Mouse (Mus musculus) right cerebral cortex, postnatal 36 days (tissue): ENCODE data around the gene Aldh8a1.

ENCODE experiments used
- DNase-seq, 2 experiments: peaks; one replicate each; pipeline ENCODE4 v3.0.0; 2022; ENCODE audit warnings: low spot score in 2 of 2, mixed read lengths in 1 of 2

Gene Aldh8a1

DNA sequence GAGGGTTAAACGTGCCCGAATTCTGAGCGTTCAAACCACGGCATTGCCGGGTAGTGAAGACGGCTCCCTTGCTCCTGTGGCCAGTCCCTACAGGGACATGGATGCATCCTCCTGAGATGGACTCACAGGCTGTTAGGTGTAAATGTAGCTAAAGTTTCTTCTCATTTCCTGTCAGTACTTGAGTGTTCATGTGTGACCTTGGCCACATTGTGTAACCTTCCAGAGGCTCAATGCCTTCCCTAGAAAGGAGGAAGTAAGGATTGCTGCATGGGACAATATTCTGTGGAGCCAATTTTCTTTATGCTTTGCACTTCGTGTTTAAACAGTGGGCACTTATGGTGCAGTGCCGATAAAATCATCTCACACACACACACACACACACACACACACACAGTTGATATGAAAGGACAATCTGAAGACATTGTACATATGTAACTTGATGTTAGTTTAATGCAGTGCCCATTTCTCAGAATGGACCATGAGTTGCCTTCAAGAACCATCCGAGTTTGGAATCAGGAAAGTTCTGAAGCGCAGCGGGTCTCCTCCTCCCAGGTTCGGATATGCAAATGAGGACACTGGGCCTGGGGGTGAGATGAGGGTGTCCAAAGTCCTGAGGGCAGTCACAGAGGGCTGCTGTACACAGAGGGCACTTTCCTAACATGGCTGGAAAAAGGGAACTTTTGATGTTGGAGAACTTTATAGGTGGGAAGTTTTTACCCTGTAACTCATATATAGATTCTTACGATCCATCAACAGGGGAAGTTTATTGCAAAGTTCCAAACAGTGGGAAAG, at the start of gene Aldh8a1:
Gene Aldh8a1 (plus strand): TSS at position 610 of the 792 bp plus-strand sequence.
- no peak for DNase-seq

GRCm38 (mm10) chr10:21327605-21328135, 49.4 kb upstream of the Aldh8a1 start:
- no peak for DNase-seq

- no peak for DNase-seq
These were observed 42.6 kb upstream of the Aldh8a1 start for GRCm38 (mm10) chr10:21334349-21335105.

GRCm38 (mm10) chr10:21335534-21335933, 41.6 kb upstream of the Aldh8a1 start:
- no peak for DNase-seq

DNA sequence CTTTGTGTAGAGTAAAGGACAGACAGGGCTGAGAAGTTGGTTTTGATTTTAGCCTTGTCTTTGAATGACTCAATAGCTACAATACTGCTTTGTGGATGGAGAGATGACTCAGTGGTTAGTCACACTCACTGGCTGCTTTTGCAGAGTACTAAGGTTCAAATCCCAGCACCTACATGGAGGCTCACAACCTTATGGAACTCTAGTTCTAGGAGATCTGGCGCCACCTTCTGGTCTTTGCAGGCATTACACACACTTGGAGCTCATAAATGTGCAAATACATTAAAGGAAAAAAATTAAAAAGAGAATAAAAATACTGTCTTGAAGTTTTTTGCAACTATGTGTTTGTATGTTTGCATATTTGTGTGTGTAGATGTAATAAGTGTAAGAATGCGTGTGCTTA, 39.9 kb upstream of the Aldh8a1 start:
- DNase-seq, result no peak

- no peak for DNase-seq
These were observed 35.4 kb upstream of the Aldh8a1 start for GRCm38 (mm10) chr10:21341706-21342105.

GRCm38 (mm10) chr10:21342331-21343005, 34.6 kb upstream of the Aldh8a1 start:
- peak in 1 of 2 experiments; percentile 30 for DNase-seq

DNA sequence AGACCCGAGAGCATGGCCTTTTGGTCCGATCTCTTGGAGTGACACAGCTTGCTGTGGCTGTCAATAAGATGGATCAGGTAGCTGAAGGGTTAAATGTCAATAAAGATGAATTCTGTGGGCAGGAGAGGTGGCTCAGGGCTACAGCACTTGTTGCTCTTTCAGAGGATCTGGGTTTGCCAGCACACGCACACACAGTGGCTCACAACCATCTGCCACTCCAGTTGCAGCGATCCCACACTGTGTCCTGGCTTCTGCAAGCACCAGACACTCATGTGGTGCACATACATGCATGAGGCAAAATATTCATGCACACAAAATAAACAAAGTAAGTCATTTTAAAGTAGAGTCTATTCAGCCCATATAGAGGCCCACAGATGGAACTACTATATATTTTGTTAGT, 29.8 kb upstream of the Aldh8a1 start:
- DNase-seq, result no peak

DNA sequence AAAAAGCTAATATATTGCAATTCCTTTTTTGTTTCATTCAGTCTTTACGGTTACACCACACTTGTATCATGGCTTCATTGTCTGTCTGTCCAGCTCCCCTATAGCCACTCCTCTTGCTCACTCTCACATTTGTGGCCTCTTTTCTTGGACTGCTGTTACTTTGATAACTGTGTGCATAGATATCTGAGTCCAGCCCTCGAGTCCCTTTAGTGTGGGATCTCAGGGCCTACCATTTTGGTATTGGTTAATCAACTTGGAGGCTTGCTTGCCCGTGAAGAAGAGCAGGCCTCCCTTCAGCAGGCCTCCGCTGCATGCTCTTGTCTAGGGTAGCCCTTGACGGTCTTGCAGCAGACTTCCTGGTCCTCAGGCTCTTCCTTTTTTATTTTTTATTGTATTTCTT, 27.6 kb upstream of the Aldh8a1 start:
- DNase-seq, result no peak

DNA sequence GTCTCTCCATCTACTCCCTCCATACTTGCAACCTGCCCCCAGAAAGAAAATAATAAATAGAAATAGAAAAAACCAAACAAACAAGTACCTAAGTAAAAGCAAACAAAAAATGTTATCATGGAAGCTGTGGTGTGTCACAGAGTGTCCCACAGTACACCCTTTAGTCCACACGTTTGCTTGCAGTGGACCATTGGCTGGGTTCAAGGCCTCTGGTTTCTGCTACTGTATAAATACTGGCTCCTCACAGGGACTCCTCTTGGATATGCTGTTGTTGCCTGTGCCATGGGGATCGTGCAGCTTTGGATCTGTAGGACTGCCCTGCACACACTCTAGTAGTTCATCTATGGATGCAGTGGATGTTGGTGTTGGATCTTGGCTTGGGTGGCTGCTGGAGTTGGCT, 27.1 kb upstream of the Aldh8a1 start:
- no peak for DNase-seq

DNA sequence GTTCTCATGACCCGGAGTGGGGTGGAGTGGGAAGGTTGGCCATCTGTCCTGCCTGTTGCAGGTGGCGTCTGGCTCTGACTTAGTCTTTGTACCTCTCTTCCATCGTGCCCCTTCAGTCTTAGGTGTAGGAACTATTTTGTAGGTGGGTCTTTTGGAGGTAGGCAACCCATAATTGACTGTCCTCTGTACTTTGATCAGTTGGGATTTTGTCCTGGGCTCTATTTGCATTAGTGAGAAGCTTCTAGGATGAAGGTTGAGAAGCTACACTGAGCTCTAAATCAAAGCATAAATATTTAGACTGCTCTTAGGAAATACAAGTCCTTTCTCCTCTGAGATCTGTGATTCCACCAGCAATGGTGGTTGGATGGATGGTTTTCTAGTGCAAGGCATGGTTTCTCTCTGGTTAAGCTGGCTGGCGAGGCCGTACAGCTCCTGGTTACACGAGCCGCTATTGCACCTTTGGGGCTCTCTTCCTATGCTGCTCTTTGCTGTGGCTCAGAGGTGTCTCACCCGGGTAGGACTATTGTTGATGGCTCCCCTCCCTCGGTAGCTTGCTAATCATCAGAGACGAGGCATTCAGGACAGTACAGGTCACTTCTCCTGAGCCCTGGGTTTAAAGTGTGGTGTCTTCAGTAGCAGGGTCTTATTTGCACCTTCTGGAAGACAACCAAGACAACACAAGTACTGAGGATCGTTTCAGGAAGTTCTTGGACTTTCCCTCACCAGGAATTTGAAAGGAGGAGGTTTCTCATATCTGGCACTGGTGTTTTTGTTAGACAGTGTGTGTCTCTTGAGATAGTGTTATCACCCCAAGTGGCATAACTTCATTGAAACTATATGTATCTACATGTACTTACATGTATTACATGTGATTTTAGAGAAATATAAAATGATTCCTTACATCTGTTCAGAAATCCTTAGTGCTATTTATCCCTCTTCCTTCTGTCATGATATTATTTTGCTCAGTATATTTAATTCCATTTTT, 26.3 kb upstream of the Aldh8a1 start:
- no peak for DNase-seq

DNA sequence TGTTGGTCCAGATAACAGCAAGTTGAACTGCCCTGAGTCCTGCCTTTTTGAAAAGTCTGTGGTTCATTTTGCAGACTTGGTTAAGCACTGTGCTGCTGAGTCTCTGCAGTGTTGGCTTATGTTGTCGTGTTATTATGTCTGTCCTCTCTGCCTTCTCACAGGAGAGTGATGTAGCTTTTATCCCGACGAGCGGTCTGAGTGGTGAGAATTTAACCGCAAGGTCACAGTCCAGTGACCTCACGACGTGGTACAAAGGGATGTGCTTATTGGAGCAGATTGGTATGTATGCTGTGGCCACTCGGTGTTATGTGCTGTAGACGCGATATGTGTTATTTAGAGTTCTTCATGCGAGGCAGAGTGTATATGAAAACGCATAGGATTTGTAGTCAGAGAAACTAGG, 25.3 kb upstream of the Aldh8a1 start:
- DNase-seq, result no peak

GRCm38 (mm10) chr10:21353890-21354289, 23.2 kb upstream of the Aldh8a1 start:
- peak in 1 of 2 experiments; percentile 45 for DNase-seq

- no peak for DNase-seq
These were observed 22.6 kb upstream of the Aldh8a1 start for GRCm38 (mm10) chr10:21354506-21354905.

- DNase-seq, result no peak
These were observed 19.1 kb upstream of the Aldh8a1 start for GRCm38 (mm10) chr10:21357986-21358385.

- DNase-seq, result no peak
These were observed 18.0 kb upstream of the Aldh8a1 start for GRCm38 (mm10) chr10:21359086-21359485.

GRCm38 (mm10) chr10:21361871-21362270, 15.2 kb upstream of the Aldh8a1 start:
- no peak for DNase-seq

- no peak for DNase-seq
These were observed 13.8 kb upstream of the Aldh8a1 start for GRCm38 (mm10) chr10:21363297-21363696.

DNA sequence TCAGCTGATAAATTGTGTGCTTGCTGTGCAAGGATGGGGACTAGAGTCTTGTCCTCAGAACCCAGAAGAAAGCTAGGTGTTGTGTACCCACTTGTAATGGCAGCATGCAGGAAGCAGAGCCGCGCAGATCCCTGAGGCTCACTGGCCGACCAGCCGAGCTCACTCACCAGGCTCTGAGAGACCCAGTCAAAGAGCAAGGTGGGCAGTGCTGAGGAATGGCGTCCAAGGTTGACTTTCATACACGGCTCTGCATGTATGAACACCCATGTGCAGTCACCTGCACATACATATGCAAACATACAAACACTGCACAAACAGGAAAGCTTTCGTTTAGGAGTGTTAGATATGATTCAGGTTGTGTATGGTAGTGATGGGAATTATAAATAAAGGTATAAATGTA, 12.1 kb upstream of the Aldh8a1 start:
- DNase-seq, result no peak

DNA sequence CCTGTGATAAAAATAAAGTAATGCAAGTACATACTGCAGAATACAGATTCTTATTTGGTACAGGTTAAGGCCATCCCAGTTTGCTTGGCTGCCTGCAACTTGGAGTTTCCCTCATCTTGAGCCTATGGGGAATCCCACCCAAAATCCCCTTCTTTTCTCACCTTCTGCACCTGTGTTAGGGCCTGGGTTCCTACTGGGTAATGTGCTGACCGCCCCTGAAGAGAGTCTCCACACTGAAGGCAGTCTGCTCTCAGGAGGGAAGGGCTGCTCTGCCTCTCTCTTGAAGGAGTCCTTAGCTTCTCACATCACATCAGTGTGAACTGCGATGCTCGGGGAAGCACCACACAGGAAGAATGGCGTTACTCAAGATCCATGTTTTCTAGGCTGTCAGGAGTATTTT, 11.2 kb upstream of the Aldh8a1 start:
- no peak for DNase-seq

DNA sequence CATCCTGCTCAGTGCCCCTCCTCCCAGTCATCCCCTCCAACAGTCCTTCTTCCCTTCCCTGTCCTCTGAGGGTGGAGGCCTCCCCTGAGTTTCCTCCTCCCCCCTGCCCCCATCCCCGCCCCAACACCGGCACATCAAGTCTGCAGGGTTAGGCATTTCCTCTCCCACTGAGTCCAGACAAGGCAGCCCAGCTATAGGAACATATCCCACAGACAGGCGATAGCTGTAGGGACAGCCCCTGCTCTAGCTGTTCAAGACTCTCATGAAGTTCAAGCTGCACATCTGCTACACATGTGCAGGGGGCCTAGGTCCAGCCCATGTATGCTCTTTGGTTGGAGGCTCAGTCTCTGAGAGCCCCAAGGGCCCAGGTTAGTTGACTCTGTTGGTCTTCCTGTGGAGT, 10.6 kb upstream of the Aldh8a1 start:
- no peak for DNase-seq
